Mouse (Mus musculus) embryonic fibroblast, embryonic 13.5 days (primary cell): ENCODE measurements around the gene Slc30a4.

Source experiments
- CTCF ChIP-seq: IDR thresholded peaks from 2 replicates; pipeline ENCODE4 v1.5.1; 2011; ENCODE audit warnings: mild to moderate bottlenecking, control low read depth, low read length, moderate library complexity, borderline replicate concordance; ENCODE audit not compliant: insufficient read depth
- POLR2A ChIP-seq: IDR thresholded peaks from 2 replicates; pipeline ENCODE4 v1.6.1; 2011; ENCODE audit warnings: low read depth, mild to moderate bottlenecking, control low read depth, low read length, moderate library complexity

GRCm38 (mm10) chr2:122667856-122668255 lies 34.6 kb downstream of the Slc30a4 start:
- TF ChIP-seq CTCF (peak; percentile 49; the same call in 1 of the 2 replicates), POLR2A (no peak)
